Mouse (Mus musculus) testis, adult 2 months (tissue): ENCODE results near the gene Tll1.

Experiments used
- CTCF ChIP-seq: fragments of 200-500 bp; IDR thresholded peaks from 2 replicates; pipeline ENCODE4 v1.5.1; 2012; ENCODE audit warnings: low read depth, mild to moderate bottlenecking, inconsistent platforms, low read length, moderate library complexity; ENCODE audit not compliant: control insufficient read depth, insufficient read depth, insufficient replicate concordance
- POLR2A ChIP-seq: fragments of 200-500 bp; IDR thresholded peaks from 2 replicates; pipeline ENCODE4 v1.6.1; 2012; ENCODE audit warnings: low read depth, mild to moderate bottlenecking, inconsistent platforms, low read length, moderate library complexity; ENCODE audit not compliant: control insufficient read depth

GRCm38 (mm10) chr8:64193421-64193820 lies 12.7 kb downstream of the Tll1 start:
- TF ChIP-seq CTCF (no peak), POLR2A (no peak)
